12 mouse cellular contexts compared by ENCODE assay signal in genomic region chr5:99634010-99634541, GRCm38 (mm10).
A peak's percentile ranks its signal among the peaks of the same experiment; 100 is the strongest.
DNase-seq lines count a peak whose midpoint lies in the region; ATAC-seq lines count a peak whose summit lies in the region.
"Had no signal": no experiment of that assay in that cellular context is flagged by ENCODE, and none has a peak within 500 bp of the region (broad histone marks: within the 10 kb centered on the region; RNA-seq: fewer than 3 reads in every experiment).

No protein-coding gene starts in this region.

- no peaks in the 10 kb centered on the region for H3K36me3 ChIP-seq in kidney, embryonic 15.5 days
- no peaks in the 10 kb centered on the region for H3K36me3 ChIP-seq in liver, embryonic 11.5 days (ENCODE audit: control insufficient read depth, insufficient read depth, low read length)

- no peaks in the 10 kb centered on the region for H3K9me3 ChIP-seq in kidney, embryonic 15.5 days (replicated peaks)
- no peaks in the 10 kb centered on the region for H3K9me3 ChIP-seq in liver, embryonic 11.5 days (ENCODE audit: control insufficient read depth, low read length)
- H3K9me3 ChIP-seq: forebrain, embryonic 13.5 days; megakaryocyte, embryonic 14.5 days had no signal

- H3K4me1 ChIP-seq in kidney, embryonic 15.5 days, result peaks cover 5% of the 10 kb centered on the region; the same call in 1 of the 2 replicates
- H3K4me1 ChIP-seq in liver, embryonic 11.5 days (replicated peaks; ENCODE audit: control insufficient read depth, insufficient read depth, low read length), result peaks cover 27% of the 10 kb centered on the region
- H3K4me1 ChIP-seq: forebrain, embryonic 13.5 days had no signal

- DNase-seq in cerebellum, postnatal 10 days, result peak; percentile 34 to 37
- DNase-seq in kidney, postnatal 10 days, result peak; percentile 9
- peak; percentile 2 for DNase-seq in CD4-positive helper T cell, adult 2 months (ENCODE audit: low read depth, low spot score)
- DNase-seq in liver, embryonic 11.5 days (ENCODE audit: low spot score), result no peak
- DNase-seq in neural tube, embryonic 10.5 days (ENCODE audit: extremely low spot score, low spot score), result no peak
- DNase-seq in gastrocnemius, postnatal 4 days (ENCODE audit: low spot score in 2 of 2), result no peak
- DNase-seq: layer of hippocampus, postnatal 36 days had no signal

- ATAC-seq in cerebellum, adult (ENCODE audit: insufficient number of reproducible peaks, low FRiP score, low TSS enrichment), result no peak
- ATAC-seq in kidney, embryonic 15.5 days (replicated peaks; ENCODE audit: low FRiP score), result no peak
- no peak for ATAC-seq in liver, embryonic 11.5 days (replicated peaks; ENCODE audit: low FRiP score)
- ATAC-seq: forebrain, embryonic 13.5 days had no signal

- H3K4me2 ChIP-seq in kidney, embryonic 15.5 days, result no peak overlapping the region
- H3K4me2 ChIP-seq in liver, embryonic 11.5 days, result no peak overlapping the region
- H3K4me2 ChIP-seq: forebrain, embryonic 13.5 days; hindbrain, embryonic 14.5 days had no signal

- H3K27ac ChIP-seq in kidney, embryonic 15.5 days, result no peak overlapping the region
- H3K27ac ChIP-seq in liver, embryonic 11.5 days (ENCODE audit: low read depth, low read length), result 0 out of 2 replicates have a peak overlapping the region, but pooled peaks have one; percentile 22
- H3K27ac ChIP-seq: forebrain, embryonic 13.5 days; hindbrain, embryonic 14.5 days had no signal

- H3K9ac ChIP-seq in kidney, embryonic 15.5 days, result no peak overlapping the region
- H3K9ac ChIP-seq in liver, embryonic 11.5 days (ENCODE audit: low read depth, low read length), result no peak overlapping the region
- H3K9ac ChIP-seq: forebrain, embryonic 13.5 days; hindbrain, embryonic 14.5 days had no signal

- H3K27me3 ChIP-seq in kidney, embryonic 15.5 days, result no peaks in the 10 kb centered on the region
- no peaks in the 10 kb centered on the region for H3K27me3 ChIP-seq in liver, embryonic 11.5 days (replicated peaks; ENCODE audit: control insufficient read depth, insufficient read depth, low read length)
- H3K27me3 ChIP-seq: forebrain, embryonic 13.5 days; megakaryocyte, embryonic 14.5 days had no signal

- no peak overlapping the region for H3K4me3 ChIP-seq in kidney, embryonic 15.5 days (replicated peaks)
- no peak overlapping the region for H3K4me3 ChIP-seq in liver, embryonic 11.5 days (ENCODE audit: low read depth, low read length)
- H3K4me3 ChIP-seq: forebrain, embryonic 13.5 days; megakaryocyte, embryonic 14.5 days had no signal

- 82% methylated on average over 8 of the region's 8 CpGs for WGBS in kidney, embryonic 15.5 days
- WGBS in liver, embryonic 11.5 days, result 76% methylated on average over 8 of the region's 8 CpGs

Comparison
In these comparisons a context has a peak if more than half of its experiments do, and no peak if none do; other contexts are left out.
1. DNase-seq: peak in cerebellum, postnatal 10 days (2 of 2), kidney, postnatal 10 days (single experiment) and CD4-positive helper T cell, adult 2 months (single experiment); none in liver, embryonic 11.5 days (single experiment), neural tube, embryonic 10.5 days (single experiment) and gastrocnemius, postnatal 4 days (0 of 2).